Mouse (Mus musculus): ENCODE results near the gene Ptafr.

DNA sequence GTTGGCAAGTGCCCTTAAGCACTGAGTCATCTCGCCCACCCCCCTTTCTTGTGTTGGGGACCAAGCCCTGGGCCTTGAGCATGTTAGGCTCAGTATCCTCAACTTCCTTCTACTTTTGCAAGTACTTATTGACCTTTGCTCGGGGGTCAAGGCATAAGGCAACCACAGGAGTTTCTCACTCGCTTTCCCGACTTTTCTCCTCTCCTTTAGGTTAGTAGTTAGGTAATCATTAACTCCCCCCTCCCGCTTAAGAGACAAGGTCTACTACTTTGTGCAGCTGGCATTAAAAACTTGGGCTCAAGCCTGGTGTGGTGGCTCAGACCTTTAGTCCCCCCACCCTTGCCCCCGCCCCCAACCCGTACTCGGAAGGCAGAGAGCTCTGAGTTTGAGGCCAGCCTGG is 45.8 kb upstream of the Ptafr start:
- no peak for TF ChIP-seq USF1 (IDR thresholded peaks at IDR 0.05; ENCODE audit: low read depth)
- TF ChIP-seq CTCF (IDR thresholded peaks at IDR 0.05; ENCODE audit: control insufficient read depth, insufficient read depth, insufficient read length): no peak
- no peak for TF ChIP-seq FOSL1 (IDR thresholded peaks at IDR 0.05; ENCODE audit: insufficient read depth, low read length, poor library complexity, severe bottlenecking)
- TF ChIP-seq MAX (IDR thresholded peaks at IDR 0.05): no peak
- TF ChIP-seq MYOD1 (IDR thresholded peaks at IDR 0.05; ENCODE audit: control insufficient read depth, insufficient read length, low read depth): no peak
- TF ChIP-seq CEBPB (IDR thresholded peaks at IDR 0.05; ENCODE audit: low read depth): no peak
- TF ChIP-seq MYOG (IDR thresholded peaks at IDR 0.05; ENCODE audit: control insufficient read depth, extremely low read depth, insufficient read length): no peak
